Mouse (Mus musculus) lung, embryonic 15.5 days (tissue): ENCODE data around the gene Sh2d6. TPM values are rescaled to one million over a fixed set of nuclear protein-coding genes. Genes with fewer than 3 reads are reported as not detected.
A peak's percentile ranks its signal among the peaks of the same experiment; 100 is the strongest.
"Not testable (repeated sequence)": the region's sequence is repeated elsewhere in the genome, so short reads cannot be mapped to it uniquely, and the experiment has no call there.

Experiments
- ATAC-seq: fragments of 200-750 bp; cut with Nextera tagmentation; 2 replicates; pipeline ENCODE4 v1.8.0; 2017; ENCODE audit warnings: moderate number of reproducible peaks, borderline replicate concordance; ENCODE audit not compliant: low FRiP score, low TSS enrichment; ENCODE audit errors: extremely low read depth
- H3K27ac ChIP-seq: fragments of 300-500 bp; sonication (generic); 2 replicates; pipeline ENCODE4 v1.5.1; 2015; ENCODE audit warnings: moderate library complexity, mild to moderate bottlenecking, inconsistent platforms
- H3K27me3 ChIP-seq: fragments of 300-500 bp; sonication (generic); 2 replicates; pipeline ENCODE4 v1.6.1; 2015; ENCODE audit warnings: inconsistent platforms
- H3K36me3 ChIP-seq: fragments of 300-500 bp; sonication (generic); 2 replicates; pipeline ENCODE4 v1.6.1; 2015; ENCODE audit warnings: inconsistent platforms
- H3K4me1 ChIP-seq: fragments of 300-500 bp; sonication (generic); 2 replicates; pipeline ENCODE4 v1.6.1; 2015; ENCODE audit warnings: inconsistent platforms
- H3K4me2 ChIP-seq: fragments of 300-500 bp; sonication (generic); 2 replicates; pipeline ENCODE4 v1.6.1; 2015; ENCODE audit warnings: inconsistent platforms, mild to moderate bottlenecking, moderate library complexity
- H3K4me3 ChIP-seq: fragments of 300-500 bp; sonication (generic); 2 replicates; pipeline ENCODE4 v1.5.1; 2015; ENCODE audit warnings: mild to moderate bottlenecking, inconsistent platforms
- H3K9ac ChIP-seq: fragments of 300-500 bp; sonication (generic); 2 replicates; pipeline ENCODE4 v1.6.1; 2015; ENCODE audit warnings: inconsistent platforms
- H3K9me3 ChIP-seq: fragments of 300-500 bp; sonication (generic); 2 replicates; pipeline ENCODE4 v1.6.1; 2016; ENCODE audit warnings: inconsistent platforms
- WGBS: fragments of 180-500 bp; shearing (Covaris S2); methylation state at CpG from one replicate; pipeline ENCODE4 v1.1.7; 2015; 5-methylcytosine and 5-hydroxymethylcytosine counted together
- polyA plus RNA-seq: library from polyadenylated mRNA; unstranded; fragments of >200 nt; fragmentation: Nextera tagmentation; extraction: Ambion mirVana; gene quantifications from 2 replicates; pipeline ENCODE4 v1.2.1, GENCODE M21; 2015

Gene Sh2d6
- polyA plus RNA-seq, 1 experiment from 2014 or later: not detected

DNA sequence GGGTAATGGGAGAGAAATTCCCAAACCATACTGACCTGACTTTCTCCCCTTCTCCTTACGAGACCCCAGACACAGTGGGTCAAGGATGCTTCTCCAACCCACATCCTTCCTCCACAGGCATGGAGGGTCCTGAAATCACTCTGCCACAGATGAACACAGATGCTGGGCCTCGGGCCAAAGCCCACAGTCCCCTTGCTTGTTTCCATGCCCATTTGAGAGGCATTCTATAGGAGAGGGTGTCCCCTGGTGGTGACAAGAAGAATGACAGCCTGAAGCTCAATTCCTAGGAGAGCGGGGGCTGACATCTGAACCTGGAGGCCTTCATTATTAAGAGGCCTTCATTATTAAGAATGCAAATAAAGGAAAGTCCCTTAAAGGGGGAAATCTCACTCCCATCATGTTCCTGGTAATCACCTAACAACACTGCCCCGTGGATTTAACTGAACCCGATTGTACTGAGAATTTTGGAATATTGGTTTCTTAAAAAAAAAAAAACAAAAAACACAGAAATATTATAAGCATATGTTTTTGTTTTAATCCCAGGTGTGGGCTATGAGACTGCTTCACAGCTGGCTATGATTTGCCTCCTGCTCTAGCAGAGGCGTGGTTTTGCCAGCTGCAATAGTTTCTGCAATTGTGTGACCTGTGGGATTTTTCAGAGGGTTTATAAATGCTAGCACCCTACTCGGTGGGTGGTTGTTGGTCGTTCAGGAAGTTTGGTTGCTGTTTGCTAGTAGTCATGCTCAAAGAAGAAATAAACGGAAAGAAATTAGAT is 12.7 kb upstream of the Sh2d6 start:
- no peak overlapping the region for H3K27ac ChIP-seq
- ATAC-seq: no peak; the same call in 1 of the 2 replicates

DNA sequence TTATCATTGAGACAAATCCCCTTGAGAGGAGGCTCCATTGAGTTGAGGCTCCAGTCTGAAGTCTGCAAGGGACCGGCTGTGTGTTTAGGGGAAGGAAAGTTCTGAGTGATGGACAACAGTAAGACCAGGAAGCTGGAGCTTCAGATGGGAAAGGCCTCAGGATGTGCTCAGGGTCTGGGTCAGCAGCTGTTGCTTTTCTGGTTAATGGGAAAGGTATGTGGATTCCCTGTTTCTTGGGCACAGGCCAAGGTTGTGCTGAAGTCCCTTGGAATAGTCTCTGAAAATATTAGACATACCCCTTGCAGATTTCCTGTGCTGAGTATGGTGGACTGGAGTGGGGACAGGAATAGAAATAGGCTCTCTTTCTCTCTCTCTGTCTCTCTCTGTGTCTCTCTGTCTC is 12.0 kb upstream of the Sh2d6 start:
- ATAC-seq: not testable (repeated sequence)

More for the DNA sequence above, 12.7 kb upstream of the Sh2d6 start:
- 38% methylated on average over 9 of the region's 9 CpGs for WGBS
- Histone ChIP-seq H3K4me1 (peaks cover 16% of the 10 kb centered on the region), H3K9ac (no peak overlapping the region), H3K4me3 (no peak overlapping the region), H3K4me2 (no peak overlapping the region), H3K9me3 (no peaks in the 10 kb centered on the region), H3K27me3 (no peaks in the 10 kb centered on the region), H3K36me3 (no peaks in the 10 kb centered on the region)

DNA sequence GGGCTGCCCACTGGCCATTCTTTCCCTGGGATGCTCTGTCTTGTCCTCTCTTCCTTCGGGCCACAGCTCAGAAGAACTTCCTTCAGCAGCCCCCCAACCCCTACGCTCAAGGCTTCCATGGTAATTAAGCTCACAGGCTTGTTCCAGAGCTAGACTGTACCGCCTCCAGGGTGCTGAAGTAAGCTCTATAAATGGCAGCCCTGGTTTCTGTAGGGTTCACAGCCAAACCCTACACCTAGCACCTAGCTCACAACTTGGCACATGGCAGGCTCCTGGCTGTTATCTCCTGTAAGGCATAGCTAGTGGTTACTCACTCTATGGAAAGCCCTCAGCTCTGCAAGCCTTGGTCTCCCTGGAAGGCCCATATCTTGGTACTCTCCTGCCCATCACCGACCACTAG is 11.1 kb upstream of the Sh2d6 start:
- H3K4me1 ChIP-seq: peaks cover 4% of the 10 kb centered on the region; the same call in 1 of the 2 replicates
- 81% methylated on average over 4 of the region's 4 CpGs for WGBS
- H3K4me2 ChIP-seq: no peak overlapping the region
- H3K27me3 ChIP-seq: no peaks in the 10 kb centered on the region
- no peaks in the 10 kb centered on the region for H3K9me3 ChIP-seq
- H3K27ac ChIP-seq: no peak overlapping the region
- no peaks in the 10 kb centered on the region for H3K36me3 ChIP-seq
- H3K9ac ChIP-seq: no peak overlapping the region
- no peak for ATAC-seq
- no peak overlapping the region for H3K4me3 ChIP-seq

More for the DNA sequence above, 12.0 kb upstream of the Sh2d6 start:
- 18% methylated on average over 1 of the region's 1 CpGs for WGBS
- not testable (repeated sequence) for H3K9ac ChIP-seq, H3K4me3 ChIP-seq, H3K36me3 ChIP-seq, H3K9me3 ChIP-seq, H3K27ac ChIP-seq, H3K4me2 ChIP-seq, H3K27me3 ChIP-seq
- peaks cover 11% of the 10 kb centered on the region for H3K4me1 ChIP-seq

DNA sequence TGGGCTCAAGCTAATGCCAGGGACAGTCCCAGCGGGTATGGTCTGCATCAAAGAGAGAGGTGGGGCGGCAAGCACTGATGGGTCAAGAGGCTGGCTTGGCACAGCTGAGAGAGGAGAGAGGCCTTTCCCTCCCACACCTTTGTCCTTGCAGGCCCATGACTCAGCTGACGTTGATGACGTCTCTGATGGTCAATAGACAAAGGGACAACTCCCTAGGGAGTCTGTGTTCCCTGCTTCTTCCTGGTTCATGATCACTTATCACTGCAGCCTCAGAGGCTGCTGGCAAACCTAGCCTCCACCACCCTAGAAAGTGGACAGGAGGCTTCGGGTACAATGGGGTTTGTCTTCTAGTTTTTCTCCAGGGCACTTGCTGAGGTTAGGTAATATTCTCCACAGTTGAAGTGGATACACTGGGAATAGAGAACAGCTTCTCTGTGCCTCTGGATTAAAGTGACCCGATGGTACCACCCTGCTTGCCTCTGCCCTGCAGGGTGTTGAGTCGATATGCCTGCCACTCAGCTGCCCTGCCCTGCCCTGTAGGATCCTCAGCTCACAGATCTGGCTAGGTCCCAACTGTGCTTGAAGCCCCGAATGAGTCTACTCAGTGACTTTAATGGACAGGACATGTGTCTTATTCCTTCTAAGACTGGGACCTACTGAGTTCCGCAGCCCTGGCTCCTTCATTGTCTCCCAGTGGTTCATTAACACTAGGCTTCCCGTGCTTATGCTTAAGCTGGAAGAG is 7.1 kb upstream of the Sh2d6 start:
- Histone ChIP-seq H3K36me3 (no peaks in the 10 kb centered on the region), H3K27me3 (no peaks in the 10 kb centered on the region), H3K27ac (no peak overlapping the region), H3K4me1 (no peaks in the 10 kb centered on the region), H3K9me3 (no peaks in the 10 kb centered on the region), H3K4me3 (no peak overlapping the region), H3K9ac (no peak overlapping the region), H3K4me2 (no peak overlapping the region)
- ATAC-seq: no peak
- 78% methylated on average over 10 of the region's 10 CpGs for WGBS

DNA sequence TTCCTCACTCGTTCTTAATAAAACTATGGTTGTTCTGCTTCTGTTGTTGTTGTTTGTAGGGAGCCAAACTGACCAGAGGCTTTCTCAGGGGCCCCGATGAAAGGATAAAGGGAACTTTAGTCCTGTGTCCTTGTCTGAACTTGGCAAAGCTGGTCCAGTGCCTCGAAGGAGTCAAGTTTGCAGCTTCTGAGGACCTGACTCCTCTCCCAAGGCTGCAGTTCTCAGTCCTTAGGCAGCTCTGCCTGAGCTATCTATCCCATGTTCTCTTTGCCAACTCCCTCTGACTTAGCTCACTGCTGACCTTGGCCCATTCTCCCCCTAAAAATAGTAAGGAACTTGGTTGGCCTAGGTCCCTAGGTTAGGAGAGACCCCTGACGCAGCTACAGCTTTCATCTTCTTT is 5.6 kb upstream of the Sh2d6 start:
- no peak overlapping the region for H3K4me2 ChIP-seq
- H3K4me1 ChIP-seq: no peaks in the 10 kb centered on the region
- WGBS: 74% methylated on average over 4 of the region's 4 CpGs
- H3K36me3 ChIP-seq: no peaks in the 10 kb centered on the region
- no peaks in the 10 kb centered on the region for H3K9me3 ChIP-seq
- no peak overlapping the region for H3K9ac ChIP-seq
- H3K27ac ChIP-seq: no peak overlapping the region
- no peaks in the 10 kb centered on the region for H3K27me3 ChIP-seq
- ATAC-seq: no peak
- H3K4me3 ChIP-seq: no peak overlapping the region

DNA sequence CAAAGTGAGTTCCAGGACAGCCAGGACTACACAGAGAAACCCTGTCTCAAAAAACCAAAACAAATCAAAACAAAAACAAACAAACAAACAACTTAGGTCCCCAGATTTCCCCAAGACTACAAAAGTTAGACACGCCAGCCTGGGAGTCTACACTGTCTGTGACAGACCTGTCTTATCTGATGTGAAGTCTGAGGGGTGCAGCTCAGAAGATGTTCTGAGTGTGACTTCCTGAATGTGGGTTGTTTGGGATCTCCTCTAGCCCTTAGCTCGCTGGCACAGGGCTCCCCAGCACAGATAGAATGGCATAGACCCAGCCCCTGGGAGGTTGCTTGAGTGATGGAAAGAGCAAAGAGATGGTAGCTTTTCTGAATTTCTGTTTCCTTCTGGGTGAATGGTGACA is 2.7 kb upstream of the Sh2d6 start:
- H3K4me3 ChIP-seq: no peak overlapping the region

DNA sequence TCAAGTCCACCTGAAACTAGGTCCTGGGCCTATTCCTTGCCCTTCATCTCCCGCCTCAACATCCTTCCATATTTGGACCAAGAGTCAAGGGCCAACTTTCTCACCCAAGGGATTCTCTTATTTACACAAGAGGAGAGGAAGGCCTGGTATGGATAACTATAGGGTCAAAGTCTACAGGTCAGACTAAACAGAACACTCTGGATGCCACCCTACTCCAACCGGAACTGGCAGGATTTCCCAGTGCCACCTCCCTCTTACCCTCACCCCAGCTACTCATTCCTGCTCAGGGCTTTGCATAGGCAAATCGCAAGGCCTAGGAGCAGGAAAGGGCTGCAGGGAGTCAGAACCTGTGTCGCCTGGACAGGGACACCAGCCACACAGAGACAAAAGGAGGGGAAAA is 1.7 kb upstream of the Sh2d6 start:
- Histone ChIP-seq H3K36me3 (no peaks in the 10 kb centered on the region), H3K9me3 (no peaks in the 10 kb centered on the region), H3K27ac (no peak overlapping the region), H3K4me2 (no peak overlapping the region), H3K27me3 (no peaks in the 10 kb centered on the region), H3K4me1 (peaks cover 12% of the 10 kb centered on the region), H3K4me3 (no peak overlapping the region), H3K9ac (no peak overlapping the region)
- WGBS: 67% methylated on average over 4 of the region's 4 CpGs
- no peak for ATAC-seq

More for the DNA sequence above, 2.7 kb upstream of the Sh2d6 start:
- 70% methylated on average over 2 of the region's 2 CpGs for WGBS
- H3K9ac ChIP-seq: no peak overlapping the region
- H3K9me3 ChIP-seq: no peaks in the 10 kb centered on the region
- no peak for ATAC-seq
- no peaks in the 10 kb centered on the region for H3K27me3 ChIP-seq
- H3K4me1 ChIP-seq: peaks cover 11% of the 10 kb centered on the region
- H3K27ac ChIP-seq: no peak overlapping the region
- no peaks in the 10 kb centered on the region for H3K36me3 ChIP-seq
- H3K4me2 ChIP-seq: no peak overlapping the region

DNA sequence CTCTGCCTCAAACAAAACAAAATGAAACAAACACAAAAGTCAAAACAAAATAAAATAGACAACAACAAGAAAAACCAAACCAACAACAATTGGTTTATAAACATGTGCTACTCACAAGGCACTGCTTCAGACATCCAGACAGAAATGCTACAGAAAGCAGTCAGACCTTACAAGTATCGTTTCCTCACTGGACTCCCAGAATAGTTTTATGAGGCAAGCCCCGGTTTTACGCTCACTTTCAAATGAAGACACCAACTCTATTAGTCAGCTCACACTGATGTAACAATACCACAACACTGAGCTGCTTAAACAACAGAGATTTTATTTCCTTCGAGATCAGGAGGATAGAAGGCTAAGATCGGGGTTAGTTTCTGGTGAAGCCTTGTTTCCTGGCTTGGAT is 781 bp upstream of the Sh2d6 start:
- no peak overlapping the region for H3K4me2 ChIP-seq
- H3K9me3 ChIP-seq: no peaks in the 10 kb centered on the region
- H3K27ac ChIP-seq: no peak overlapping the region
- no peak overlapping the region for H3K9ac ChIP-seq
- no peak for ATAC-seq
- H3K4me1 ChIP-seq: peaks cover 12% of the 10 kb centered on the region
- 82% methylated on average over 5 of the region's 5 CpGs for WGBS
- H3K27me3 ChIP-seq: no peaks in the 10 kb centered on the region
- H3K4me3 ChIP-seq: no peak overlapping the region
- H3K36me3 ChIP-seq: no peaks in the 10 kb centered on the region

DNA sequence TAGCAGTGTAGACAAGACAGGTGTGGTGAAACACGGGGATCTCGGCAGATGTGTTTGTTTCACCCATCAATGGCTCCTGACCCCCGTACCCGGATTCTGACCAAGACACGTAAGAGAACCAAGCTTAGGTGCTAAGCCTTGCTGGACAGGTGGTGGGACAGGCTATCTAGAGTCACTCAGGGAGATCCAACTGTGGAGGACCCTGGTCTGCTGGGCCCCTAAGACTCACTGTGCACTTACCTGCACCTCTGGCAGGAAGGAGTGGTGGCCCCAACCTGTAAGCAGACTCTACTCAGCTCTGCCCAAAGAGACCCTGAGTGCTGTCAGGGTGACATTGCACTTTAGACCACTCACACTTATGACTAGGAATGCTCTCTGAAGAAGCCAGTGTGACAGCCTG is 603 bp downstream of the Sh2d6 start:
- Histone ChIP-seq H3K27ac (no peak overlapping the region), H3K36me3 (no peaks in the 10 kb centered on the region), H3K4me2 (no peak overlapping the region), H3K9ac (no peak overlapping the region), H3K9me3 (no peaks in the 10 kb centered on the region), H3K4me1 (peaks cover 12% of the 10 kb centered on the region), H3K4me3 (no peak overlapping the region), H3K27me3 (no peaks in the 10 kb centered on the region)
- no peak for ATAC-seq
- WGBS: 90% methylated on average over 5 of the region's 5 CpGs

DNA sequence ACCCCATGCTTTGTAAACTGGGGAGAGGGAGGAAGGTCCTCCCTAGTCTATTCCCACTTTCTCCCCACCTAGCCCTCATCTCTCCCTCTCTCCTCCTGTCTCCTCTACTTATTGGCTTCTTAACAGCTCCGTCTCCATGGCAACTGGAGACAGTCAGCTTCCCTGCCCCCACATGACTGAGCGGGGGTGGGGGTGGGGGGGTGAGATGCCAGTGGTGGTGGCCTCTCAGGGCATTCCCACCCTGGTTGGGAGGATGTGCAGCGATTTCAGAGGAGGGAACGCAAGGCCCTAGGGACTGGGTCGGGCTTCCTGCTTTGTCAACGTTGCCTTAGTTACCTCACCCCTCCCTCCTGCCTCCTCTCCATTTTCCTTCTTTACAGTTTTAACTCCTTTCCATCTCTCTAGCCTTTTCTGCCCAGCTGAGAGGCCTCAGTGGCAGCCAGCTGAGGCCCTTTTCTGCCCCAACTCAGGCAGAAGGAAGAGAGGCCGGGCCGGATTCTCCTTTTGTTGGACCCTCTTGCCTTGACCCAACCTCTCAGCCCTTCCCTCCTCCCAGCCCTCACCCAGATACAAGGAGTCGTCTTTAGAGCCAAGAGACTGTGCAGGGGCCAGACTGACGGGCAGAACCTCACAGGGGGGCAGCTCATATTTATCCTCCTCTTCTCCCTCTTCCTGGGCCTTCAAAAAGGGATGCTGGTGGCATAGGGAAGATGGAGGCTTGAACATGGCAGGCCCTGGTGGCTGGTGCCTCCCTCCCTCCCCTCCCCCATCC is 1.4 kb downstream of the Sh2d6 start:
- H3K36me3 ChIP-seq: no peaks in the 10 kb centered on the region
- H3K4me3 ChIP-seq: no peak overlapping the region
- peak; percentile 53; the same call in 1 of the 2 replicates for ATAC-seq
- peaks cover 12% of the 10 kb centered on the region for H3K4me1 ChIP-seq
- H3K27me3 ChIP-seq: no peaks in the 10 kb centered on the region
- 21% methylated on average over 10 of the region's 10 CpGs for WGBS
- H3K9me3 ChIP-seq: no peaks in the 10 kb centered on the region
- no peak overlapping the region; the same call in 1 of the 2 replicates for H3K4me2 ChIP-seq
- H3K9ac ChIP-seq: no peak overlapping the region
- no peak overlapping the region for H3K27ac ChIP-seq

DNA sequence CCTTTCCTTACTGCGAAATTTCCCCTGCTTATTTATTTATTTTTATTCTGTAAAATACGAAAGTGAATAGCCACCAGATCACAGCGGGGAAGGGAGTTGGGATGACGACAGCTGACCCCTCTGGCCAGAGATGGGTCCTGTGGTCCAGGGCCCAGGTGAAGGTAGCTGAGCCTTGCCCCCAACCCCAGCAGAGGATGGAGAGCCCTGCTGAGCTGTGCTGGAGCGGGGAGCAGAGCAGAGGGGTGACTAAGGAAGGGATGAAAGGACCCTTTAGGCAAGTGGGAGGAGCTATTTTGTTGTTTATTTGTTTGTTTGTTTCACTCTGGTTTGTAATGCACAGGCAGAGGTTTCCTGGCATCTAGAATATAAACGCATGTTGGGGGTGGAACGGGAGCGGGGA is 2.2 kb downstream of the Sh2d6 start:
- Histone ChIP-seq H3K4me2 (no peak overlapping the region), H3K4me1 (peaks cover 12% of the 10 kb centered on the region), H3K27me3 (no peaks in the 10 kb centered on the region), H3K27ac (no peak overlapping the region), H3K9ac (no peak overlapping the region), H3K4me3 (no peak overlapping the region), H3K9me3 (no peaks in the 10 kb centered on the region), H3K36me3 (no peaks in the 10 kb centered on the region)
- 43% methylated on average over 8 of the region's 8 CpGs for WGBS
- ATAC-seq: peak; percentile 25; the same call in 1 of the 2 replicates

DNA sequence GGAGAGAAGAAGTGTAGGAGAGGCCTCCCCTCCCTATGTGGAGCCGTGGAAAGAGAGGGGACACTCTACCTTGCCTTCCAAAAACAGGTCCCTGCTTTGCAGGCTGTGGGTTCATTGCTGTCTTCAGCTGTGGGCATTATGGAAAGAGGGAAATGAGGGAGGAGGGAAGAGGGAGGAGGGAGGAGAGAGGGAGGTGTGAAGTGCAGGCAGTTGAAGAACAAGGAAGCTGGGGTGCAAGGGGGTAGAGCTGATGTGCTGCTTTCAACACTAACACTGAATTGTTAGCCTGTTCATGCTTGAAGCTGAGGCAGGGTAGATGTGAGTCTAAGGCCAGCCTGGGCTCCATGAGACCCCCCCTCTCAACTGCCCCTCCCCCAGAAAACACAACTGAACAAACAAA is 2.7 kb downstream of the Sh2d6 start:
- ATAC-seq: no peak
- Histone ChIP-seq H3K9me3 (no peaks in the 10 kb centered on the region), H3K4me2 (no peak overlapping the region), H3K9ac (no peak overlapping the region), H3K4me3 (no peak overlapping the region), H3K36me3 (no peaks in the 10 kb centered on the region), H3K27ac (no peak overlapping the region), H3K4me1 (peaks cover 15% of the 10 kb centered on the region), H3K27me3 (no peaks in the 10 kb centered on the region)
- WGBS: 67% methylated on average over 1 of the region's 1 CpGs
